Mouse (Mus musculus): Measurements from ENCODE around the gene Ldah.
"Not testable (repeated sequence)": the region's sequence is repeated elsewhere in the genome, so short reads cannot be mapped to it uniquely, and the experiment has no call there.

Ldah gene

DNA sequence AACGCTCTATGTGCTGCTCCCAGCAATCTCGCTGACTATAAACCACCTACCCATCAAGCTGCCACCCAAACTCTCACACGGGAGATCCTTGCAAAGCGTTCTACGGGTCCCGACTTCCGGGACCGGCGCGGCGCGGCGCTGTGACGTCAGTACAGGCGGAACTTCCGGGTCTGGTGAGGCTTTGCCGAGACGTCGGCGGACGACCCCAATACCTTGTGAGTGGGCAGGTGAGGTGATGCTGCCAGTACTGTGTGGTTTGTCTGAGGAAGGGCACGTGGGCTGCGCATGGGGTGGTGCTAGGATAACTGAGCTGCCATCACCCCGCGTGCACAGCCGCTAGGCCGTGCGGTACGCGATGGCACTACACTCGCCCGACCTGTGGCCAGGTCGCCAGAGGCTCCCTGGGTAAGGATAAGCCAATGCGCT, at the start of gene Ldah:
TSS of gene Ldah (plus strand) at position 130 of the 426 bp plus-strand sequence.
- DNase-seq (ENCODE audit: low read depth, low spot score), result peak; percentile 66

DNA sequence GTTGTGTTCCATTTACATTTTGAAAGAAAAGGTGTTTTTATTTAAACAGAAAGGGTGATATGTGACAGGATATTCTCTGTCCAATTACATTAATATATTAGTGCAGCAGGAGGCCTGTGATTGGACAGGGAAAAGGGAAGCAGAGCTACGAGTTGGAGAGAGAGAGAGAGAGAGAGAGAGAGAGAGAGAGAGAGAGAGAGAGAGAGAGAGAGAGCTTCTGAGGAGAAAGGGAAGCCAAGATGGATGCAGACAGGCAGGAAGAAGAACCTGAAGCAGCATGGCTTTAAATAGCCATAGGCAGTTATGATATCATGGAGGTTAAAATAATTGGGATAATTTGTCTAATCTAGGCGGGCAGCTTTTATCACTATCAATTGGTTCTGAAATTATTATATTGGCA, 40.2 kb upstream of the Ldah start:
- DNase-seq (ENCODE audit: low read depth, low spot score), result no peak

DNA sequence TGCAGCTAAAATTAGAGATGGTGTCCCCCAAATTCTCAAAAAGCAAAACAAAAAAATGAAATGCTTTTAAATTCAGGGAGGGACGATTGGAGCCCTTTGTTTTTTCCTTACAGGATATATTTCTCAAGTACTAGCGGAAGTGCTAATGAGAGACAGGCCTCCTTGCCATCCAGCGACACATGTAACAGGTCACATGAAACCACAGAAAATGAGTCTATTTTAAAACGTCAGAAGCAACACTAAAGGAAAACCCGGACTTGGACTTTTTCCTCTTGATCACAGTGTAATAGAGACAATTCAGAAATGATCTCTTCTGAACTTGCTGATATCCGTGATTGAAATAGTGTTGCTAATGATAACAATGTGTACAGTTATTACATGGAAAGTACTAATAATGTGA, 27.0 kb upstream of the Ldah start:
- no peak for DNase-seq (ENCODE audit: low read depth, low spot score)

DNA sequence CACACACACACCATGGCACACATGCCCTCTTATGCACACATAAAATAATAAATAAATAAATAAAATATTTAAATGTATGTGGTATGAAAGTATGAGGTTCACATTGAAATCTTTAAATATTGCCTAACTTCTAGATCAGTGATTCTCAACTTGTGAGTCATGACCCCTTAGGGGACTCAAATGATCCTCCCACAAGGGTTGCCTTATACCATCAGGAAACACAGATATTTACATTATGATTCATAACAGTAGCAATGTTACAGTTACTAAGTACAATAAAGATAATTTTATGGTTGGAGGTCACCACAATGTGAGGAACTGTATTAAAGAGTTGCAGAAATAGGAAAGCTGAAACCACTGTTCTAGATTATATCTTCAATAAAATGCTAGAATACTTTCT, 26.2 kb upstream of the Ldah start:
- DNase-seq (ENCODE audit: low read depth, low spot score), result no peak

DNA sequence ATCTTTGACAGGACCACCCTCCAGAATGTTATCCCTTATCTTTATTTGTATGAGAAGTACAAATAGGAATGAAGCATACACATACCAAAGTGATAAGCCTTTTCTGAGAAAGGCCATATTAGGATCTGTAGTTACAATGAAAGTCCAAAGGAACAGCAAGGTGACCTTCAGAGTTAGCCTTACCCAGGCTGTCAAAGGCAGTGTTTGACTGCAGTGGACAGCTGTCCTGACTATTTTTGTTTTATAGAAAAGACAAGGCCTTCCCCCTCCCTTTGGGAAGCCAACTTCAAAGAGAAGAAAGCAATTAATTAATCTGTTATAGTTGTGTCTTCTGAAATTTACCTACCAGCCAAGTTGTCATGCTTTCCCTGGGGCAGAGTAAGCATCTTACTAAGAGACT, 23.4 kb upstream of the Ldah start:
- DNase-seq (ENCODE audit: low read depth, low spot score), result no peak

DNA sequence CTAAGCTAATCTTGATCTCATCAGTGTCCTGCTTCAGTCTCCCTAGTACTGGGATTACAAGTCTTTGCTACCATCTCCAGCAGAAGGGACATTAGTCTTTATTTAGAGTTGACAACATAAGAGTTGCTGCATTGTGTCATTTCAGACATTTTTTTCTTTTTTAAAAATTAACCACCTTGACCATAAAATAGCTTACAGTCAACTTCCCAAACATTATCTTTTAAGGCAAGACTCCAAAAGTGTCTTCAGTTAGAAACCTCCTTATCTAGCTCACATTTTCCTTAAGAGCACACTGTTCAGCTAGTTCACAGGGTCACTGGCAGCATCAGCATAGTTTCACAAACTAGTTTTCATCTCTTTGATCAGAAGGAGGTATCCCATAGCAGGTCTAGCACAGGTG, 19.7 kb upstream of the Ldah start:
- DNase-seq (ENCODE audit: low read depth, low spot score), result no peak

DNA sequence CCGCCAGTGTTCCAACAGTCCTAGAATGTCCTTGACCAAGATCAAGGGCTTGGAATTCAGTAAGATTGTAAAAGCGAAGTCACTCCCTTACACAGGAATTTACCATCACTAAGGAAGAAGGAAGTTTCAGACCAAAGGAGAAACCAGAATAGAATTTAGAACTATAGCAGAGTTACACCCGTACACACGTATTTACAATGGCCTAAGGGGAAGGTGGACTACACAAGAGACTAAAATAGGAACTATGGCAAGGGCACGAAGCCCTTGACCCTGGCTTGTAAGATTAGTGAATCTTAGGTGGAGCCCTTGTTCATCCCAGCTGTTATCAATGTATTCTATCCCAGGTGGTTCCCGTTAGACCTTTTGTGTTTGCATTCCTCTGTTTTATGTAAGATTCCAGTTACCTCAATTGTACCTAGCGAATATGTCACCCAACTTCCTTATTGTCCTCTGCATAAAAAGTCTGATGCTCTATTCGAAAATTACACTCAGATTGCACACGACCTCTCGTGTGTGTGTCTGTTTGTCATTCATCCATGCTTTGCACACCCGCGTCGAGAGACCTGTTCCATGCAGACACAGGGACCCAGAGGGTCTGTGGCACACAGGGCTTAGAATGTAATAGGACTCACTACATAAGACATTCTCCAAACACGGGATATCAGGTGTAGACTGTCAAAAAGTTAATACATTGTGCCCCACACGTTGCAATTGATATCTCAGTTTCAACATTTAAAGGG, 18.9 kb upstream of the Ldah start:
- DNase-seq (ENCODE audit: low read depth, low spot score), result not testable (repeated sequence)

DNA sequence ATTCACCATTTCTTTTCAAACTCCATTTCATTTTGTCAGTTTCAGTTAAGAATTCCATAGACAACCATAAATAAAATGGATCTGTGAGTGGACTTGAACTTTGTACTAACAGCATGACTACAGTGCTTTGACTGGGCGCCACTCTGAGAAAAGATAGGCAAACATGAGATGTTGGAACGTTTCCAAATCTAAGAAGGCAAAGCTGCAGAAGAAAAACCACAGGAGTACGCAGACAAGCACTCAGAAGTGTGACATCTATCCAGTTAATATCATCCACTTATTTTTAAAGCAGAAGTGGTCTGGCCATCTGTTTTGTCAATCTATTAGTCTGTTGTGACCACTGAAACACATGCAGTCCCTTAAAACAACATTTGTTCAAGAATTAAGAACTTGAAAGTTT, 18.2 kb upstream of the Ldah start:
- no peak for DNase-seq (ENCODE audit: low read depth, low spot score)

DNA sequence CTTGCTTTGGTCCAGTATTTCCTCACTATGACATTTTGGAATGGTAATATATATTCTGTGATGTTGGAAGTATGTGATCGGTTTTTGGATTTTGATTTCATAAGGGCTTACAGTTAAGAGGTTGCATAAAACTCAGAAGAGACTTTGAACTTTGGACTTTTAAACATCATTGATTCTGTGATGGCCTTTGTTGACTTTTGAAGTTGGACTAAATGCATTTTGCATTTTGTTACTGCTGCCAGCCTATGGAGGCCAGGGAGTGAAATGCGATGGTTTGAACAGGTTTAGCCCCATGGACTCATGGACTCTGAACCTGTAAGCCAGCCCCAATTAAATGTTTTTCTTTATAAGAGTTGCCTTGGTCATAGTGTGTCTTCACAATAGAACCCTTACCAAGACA, 2.2 kb upstream of the Ldah start:
- no peak for DNase-seq (ENCODE audit: low read depth, low spot score)

DNA sequence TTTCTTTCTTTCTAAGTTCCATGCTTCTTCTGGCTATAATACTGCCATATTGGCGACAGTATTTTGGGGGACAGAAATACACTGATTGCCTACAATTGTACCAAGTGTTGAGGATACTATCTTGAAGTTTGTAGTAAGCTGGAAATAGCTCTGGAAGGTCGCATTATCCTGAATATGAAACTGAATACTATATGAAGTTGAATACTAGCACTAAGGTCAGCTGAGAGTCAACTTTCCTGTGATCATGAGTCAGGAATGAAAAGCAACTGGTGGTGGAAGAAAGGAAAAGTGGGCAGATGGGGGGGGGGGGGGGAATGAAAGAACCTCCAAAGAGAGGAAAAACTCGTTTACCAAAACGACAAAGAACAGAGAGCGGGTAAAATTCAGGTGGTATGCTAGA, 329 bp upstream of the Ldah start:
- DNase-seq (ENCODE audit: low read depth, low spot score), result no peak

DNA sequence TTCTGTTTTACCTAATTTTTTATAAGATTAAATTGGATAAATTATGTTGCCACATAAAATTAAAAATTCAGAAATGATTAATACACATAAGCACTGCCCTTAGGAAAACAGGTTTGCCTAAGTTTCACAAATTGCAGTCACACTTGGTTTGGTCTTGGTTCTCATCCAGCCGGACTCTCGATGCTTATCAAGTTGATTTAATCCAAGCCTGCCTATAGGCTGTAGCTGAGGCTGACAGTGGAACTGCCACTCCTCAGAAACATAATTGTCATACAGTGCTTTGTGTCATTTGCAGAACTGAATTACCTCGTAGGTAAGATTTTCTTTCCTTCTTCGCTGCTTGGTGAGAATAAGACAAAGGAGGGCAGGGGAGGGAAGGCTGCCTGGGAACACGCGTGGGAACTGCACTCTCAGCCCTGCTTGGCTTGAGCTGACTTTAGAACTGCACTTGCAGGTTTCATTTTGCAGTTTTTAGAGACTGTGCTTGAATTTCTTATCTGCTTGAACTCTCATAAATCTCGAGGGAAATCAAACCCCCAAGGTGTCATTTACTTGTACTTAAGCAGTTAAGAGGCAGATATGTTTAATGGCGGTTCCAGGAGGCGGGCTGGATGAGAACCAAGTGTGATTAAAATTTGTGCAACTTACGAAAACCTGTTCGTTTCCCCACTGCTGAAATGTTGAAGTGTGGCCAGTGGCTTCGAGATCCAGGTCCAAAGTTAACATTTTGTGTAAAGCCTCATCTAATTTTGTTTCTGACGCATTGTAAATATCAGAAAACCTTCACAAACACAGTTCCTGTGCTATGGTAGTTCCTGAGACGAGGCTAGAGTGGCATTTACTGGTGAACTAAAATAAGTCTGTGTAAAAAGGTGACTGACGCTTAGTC, 8.7 kb downstream of the Ldah start:
- no peak for DNase-seq (ENCODE audit: low read depth, low spot score)

DNA sequence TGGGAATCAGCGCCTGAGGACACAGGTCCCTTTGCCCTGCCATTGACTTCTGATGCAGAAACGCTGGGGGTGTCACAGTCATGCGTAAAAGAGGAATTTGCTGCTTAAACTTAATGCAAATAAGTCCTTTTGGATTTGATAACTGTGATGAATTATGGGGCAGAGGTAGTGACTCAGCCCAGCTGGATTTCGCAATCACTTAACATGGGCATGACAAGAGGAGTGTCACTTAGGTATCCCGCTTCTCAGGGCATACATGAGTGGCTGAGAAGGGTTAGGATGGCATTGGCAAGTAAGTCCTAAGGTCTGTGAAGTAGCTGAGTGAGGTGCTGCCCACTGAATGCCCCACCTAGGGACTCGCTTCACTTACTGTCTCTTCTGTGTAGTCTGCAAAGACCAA, 15.1 kb downstream of the Ldah start:
- DNase-seq (ENCODE audit: low read depth, low spot score), result no peak

DNA sequence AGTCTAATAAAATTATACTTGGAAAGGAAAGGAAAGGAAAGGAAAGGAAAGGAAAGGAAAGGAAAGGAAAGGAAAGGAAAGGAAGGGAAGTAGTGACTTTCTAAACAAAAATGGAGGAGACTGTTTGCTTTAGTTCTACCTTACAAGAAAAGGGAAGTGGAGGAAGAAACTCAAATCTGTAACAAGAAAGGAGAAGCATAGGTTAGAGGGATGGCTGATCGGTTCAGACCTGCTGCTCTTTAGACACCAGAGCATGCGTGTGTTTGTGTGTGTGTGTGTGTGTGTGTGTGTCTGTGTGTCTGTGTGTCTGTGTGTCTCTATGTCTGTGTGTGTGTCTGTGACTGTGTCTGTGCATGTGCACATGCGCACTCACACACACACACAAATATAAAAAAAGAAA, 23.2 kb downstream of the Ldah start:
- DNase-seq (ENCODE audit: low read depth, low spot score), result no peak

DNA sequence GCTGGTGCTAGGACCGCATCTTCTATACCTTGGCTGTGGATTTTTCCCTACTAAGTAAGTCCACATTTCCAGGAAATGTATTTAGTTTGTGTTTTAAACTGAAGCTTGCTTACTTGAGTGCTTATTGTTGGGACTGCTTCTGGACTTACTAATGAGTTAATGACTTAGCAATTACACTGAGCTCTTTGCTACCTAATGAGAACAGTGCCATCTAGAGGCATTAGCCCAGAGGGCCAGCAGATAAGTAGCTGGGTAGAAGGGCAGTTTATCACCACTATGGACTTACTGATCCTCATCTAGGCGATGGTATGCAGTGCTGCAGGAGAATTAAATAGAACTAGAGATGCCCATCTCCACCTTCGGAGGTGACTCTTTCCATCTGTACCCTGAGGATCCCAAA, 24.8 kb downstream of the Ldah start:
- no peak for DNase-seq (ENCODE audit: low read depth, low spot score)

DNA sequence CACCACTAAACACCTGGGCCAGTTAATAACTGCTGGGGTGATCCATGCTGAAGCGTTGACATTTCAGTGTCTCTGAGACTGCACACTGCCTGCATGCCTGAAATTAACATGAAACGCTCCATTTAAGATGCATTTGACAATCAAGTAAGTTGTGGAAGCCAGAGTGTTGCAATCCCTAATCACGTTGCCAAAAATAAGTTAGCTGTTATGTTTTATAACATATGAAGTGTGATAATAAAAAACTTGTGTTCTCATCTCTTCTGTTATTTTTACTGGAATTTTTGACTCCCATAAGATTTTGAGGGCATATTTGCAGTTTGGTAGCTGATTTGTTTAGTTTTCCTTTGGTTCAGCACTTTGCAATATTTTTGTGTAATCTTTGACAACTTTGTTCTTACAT, 34.3 kb downstream of the Ldah start:
- DNase-seq (ENCODE audit: low read depth, low spot score), result no peak

DNA sequence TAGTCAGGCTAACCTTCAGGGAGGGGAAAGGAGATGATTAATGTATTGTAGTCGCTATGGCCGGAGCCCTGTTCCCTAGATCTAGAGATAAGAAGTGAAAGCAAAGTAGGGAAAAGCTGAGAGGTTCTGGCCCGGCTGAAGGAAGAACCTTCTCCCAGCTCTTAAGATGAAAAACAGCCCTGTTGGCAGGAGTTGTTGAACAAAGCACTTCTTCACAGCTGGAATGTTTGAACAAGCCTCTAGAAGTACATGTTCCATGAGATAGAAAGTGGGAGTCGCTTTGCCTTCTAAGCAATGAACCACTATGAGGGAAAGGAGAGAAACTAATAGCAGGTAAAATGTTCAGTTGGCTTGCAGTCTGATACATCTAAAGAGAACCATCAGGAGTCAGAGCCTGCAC, 36.8 kb downstream of the Ldah start:
- no peak for DNase-seq (ENCODE audit: low read depth, low spot score)

DNA sequence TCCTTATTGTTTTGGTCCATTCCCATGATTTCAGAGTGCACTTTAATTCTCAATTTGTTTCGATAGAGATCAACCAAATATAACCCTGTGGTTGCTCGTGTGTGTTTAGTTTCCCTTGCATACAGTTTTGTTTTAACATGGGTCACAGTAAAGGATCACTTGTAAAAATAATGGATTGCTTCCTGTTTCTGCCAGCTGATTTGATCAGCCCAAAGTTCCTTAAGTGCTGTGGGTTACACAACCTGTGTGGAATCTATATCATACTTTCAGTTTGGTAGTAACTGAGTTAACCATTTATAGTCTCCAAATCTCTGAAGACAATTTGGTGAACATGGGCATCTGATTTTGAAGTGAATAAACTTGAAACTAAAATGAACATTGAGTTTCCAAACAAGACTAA, 52.4 kb downstream of the Ldah start:
- DNase-seq (ENCODE audit: low read depth, low spot score), result no peak

DNA sequence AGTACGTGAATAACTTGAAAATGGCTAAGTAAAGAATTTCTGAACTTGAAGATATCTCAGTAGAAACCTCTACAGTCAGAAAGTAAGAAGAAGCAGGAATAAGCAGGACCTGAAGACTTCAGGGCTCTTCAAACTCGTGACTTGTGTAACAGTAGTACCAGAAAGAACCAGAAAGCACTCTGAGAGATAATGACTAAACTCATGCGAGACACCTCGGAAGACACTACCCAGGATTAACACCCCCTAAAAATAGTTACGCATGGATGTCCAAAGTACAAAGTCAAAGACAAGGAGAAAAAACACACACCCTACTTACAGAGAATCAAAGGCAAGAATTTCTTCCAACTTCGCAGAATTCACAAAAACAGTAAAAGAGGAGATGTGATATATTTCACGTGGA, 58.4 kb downstream of the Ldah start:
- DNase-seq (ENCODE audit: low read depth, low spot score), result no peak

DNA sequence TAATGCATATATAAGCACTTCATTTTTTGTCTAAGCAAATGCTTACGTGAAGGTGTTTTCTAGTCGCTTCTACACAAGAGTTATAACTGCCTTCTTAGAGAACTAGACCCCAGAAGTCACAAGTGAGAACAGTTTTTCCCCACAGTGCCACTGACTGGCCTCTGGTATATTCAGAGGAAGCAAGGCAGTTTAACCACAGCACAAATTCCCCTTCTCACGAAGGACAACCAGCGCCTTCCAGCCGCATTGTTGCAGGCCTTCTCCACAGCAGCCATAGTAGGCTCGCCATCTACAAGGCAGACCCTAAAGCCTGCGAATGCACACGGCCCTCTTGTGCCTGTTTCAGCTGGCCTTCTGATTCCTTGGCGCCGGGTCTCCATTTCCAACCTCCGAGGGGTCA, 61.7 kb downstream of the Ldah start:
- DNase-seq (ENCODE audit: low read depth, low spot score), result no peak

DNA sequence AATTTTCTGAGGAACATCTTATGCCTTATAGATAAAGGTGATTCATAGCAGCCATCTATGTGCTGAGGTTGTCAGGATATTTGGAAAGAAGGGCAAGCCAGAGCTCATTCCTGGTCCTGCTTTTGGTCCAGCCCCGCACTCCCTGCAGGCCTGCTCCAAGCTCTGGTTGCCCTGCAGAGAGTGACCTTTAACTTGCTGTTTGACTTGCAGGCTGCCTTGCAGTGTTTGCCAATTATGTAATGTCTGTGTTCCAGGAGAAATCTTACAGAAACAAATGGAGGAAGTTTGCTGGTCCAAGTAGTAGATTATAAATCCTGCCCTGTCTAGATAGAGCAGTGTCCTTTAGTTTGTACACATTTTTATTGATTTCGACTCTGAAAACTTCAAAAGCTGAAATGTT, 63.5 kb downstream of the Ldah start:
- no peak for DNase-seq (ENCODE audit: low read depth, low spot score)

DNA sequence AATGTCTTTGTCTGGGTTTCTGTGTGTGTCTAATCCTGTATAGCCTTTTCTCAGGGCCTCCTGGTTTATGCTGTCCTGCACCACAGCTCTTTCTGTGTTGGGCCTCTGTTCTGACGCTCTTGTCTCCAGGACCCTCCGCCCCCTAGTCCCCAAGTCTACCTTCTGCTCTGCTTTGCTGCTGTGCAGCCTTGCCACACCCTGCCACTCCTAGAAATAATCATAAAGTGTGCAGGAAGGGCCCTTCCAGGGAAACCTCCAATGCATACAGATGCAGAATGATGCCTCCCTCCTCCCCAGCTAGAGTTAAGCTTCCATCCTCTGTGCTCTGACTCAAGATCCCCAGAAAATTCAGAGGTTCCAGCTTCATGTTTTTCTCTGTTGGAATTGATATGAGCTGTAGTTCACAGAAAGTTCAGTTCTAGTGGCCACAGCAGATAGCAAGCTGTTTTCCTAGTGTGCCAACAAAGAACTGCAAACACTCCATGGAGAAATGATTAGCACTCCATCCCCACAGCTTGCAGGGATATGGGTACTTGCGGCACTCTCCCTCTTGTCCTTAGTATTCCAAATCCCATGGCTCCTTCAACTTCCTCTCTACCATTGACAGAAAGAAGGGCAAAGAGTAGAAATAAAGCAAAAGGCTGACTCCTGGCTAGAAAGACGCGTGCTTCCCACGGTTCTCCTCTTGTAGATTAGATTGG, 65.7 kb downstream of the Ldah start:
- no peak for DNase-seq (ENCODE audit: low read depth, low spot score)

DNA sequence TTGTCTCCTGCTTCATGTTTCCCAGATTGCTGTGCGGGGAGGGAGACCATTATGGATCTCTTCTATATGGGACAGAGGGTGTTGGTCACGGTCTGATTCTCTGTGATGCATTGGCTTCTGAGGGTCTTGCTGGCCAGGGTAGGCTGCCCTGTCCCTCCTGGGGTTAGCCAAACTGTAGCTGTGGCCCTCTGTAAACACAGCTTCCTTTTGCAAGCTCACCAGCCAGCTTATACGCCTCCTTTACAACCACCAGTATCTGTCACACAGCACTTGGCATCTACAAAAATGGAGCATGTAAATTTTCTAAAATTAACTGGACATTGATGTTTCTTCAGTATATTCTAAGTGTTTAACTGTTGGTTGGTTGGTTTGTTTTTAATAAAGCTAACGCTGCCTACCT, 67.5 kb downstream of the Ldah start:
- no peak for DNase-seq (ENCODE audit: low read depth, low spot score)

Measured in WW6 (cell line).